Mouse (Mus musculus) kidney, adult 18-20 months (tissue): Measurements from ENCODE around the gene Washc4.

Source experiments
- DNase-seq: peaks from one replicate; pipeline ENCODE4 v3.0.0; 2021

Gene Washc4

DNA sequence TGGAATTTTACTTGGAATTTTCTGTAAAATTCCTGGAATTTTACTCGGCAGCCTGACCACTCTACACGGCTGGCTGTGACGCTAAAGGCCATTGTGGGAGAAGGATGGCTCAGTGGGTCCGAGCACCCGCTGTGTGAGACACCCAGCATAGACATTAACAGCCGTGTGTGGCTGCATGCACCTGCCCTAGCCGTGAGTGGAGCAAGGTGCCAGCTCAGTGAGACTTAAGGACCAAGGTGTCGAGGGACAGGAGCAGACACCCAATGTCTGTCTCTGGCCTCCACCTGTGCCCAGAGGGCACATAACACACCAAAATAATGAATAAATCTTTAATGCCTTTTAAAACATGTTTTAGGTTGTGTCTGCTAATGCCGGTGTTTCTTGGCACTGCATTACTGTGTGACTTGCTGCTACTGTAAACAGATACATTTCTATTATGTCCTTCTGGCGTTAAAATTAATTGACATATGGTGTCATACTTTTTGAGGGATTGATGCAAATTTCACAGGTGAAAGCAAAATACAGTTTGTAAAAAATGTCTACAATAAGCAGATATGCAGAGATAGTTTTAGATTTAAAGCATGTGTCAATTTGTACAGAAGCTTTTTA is 60.5 kb downstream of the Washc4 start:
- DNase-seq = no peak

DNA sequence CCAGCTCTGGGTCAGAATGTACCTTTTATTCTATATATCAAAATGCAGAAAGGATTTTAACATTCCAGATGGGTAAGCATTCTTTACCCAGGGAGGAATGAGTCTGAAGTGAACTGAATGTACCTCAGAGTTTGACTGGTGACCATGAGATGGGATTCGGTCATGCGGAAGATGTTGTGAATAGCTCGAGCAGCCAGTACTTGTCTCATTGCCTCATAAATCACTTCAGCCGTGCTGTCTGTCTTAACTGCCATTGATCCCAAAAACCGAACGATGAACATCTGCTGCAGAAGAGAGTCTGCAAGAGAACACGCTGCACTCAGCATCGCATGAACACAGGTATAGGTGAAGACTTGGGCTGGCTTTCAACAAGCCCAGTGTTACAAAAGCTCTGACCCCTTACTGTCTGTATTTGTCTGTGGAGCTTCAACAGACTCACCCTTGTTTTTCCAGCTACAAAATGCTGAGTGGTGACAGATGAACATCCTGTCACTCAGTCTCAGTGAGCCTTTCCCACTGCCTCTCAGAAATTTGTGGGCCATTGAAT is 62.2 kb downstream of the Washc4 start:
- DNase-seq = no peak

DNA sequence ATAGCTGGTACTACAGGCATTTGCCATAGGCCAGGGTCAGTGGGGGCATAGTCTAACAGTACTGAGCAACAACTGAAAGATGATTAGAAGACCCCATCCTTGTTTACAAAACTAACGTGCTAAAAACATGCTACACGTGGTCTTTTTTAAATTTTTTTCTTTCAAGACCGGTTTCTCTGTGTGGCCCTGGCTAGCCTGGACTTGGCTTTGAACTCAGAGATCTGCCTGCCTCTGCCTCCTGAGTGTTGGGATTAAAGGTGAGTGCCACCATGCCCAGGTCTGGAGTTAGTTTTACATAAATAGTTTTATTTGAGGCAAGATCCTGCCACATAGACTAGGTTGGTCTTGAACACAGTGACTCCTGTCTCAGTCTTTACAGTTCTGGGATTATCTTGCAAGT is 63.6 kb downstream of the Washc4 start:
- DNase-seq = no peak

DNA sequence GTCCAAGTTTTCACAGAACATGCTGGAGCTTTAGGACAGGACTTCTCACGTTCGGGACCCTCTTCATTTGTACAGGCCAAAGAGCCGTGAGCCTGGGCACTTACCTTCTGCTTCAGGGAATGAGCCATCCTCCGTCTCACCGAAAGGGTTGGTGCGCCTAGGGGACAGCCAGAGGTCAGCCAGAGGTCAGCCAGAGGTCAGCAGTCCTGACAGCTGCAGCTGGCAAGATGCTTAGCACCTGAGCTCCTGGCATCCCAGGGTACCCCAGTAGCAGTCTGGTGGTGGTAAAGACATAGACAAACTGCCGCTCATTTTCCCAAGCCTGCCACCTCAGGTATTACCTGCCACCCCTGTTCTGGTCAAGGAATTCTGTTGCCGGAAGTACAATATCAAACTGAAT is 65.0 kb downstream of the Washc4 start:
- DNase-seq = no peak

DNA sequence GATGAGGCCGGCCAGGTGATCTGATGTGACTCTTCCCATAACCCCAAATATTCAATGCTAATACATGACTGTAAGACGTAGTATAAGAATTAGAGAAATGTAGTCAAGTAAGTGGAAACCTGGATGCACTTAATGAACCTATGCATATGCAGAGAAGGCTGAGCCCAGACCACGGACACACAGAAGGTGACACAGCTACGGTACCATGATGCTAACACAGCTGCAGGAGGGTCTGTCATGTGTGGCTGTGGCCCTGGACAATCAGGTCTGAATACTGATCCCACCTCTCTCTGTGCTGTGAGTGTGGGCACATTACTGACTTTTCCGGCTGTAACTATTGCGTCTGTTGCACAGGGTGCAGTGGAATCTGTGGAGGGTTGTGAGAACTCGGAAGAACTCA is 67.0 kb downstream of the Washc4 start:
- no peak for DNase-seq

DNA sequence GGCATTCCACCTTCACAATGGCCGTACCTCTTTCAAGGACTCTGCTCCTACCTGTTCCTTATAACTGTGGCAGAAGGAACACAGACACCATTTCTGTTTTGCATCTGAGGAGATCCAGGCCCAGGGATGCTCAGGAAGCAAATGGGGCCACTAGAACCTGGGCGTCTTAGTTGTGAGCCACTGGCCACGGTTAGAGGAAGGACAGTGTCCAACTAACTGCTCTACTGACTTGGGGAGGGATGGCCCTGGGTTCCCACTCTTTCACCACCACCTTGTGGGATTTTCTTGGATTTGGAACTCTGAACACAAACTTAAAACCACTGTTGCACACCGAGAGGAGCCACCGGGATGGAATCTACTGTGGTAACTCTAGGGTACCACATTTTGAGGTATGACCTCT is 68.3 kb downstream of the Washc4 start:
- no peak for DNase-seq

DNA sequence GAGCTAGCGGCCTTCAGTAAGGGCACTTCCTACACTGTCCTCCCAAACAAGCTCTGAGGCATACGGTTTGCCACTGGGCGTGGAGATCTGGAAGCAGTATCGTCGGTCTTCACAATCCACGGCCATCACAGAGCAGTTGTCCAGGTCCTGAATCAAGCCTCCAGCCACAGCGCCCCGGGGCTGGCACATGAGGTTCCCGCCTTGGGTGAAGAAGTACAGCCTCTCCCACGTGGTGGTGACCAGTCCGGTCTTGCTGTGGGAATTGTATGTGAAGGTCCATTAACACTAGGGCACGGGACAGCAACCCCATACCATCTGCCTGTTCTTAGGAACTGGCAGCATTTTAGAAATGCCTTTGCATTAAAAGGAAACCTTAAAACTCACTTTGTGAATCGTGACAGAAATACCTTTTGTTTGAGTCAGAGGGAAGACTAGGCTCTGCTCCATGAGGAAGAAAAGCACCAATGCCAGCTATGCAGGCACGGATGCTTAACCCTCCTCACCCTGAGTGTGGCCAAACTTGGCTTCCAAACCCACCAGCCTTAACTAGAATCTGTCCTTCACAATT is 69.2 kb downstream of the Washc4 start:
- DNase-seq = no peak

DNA sequence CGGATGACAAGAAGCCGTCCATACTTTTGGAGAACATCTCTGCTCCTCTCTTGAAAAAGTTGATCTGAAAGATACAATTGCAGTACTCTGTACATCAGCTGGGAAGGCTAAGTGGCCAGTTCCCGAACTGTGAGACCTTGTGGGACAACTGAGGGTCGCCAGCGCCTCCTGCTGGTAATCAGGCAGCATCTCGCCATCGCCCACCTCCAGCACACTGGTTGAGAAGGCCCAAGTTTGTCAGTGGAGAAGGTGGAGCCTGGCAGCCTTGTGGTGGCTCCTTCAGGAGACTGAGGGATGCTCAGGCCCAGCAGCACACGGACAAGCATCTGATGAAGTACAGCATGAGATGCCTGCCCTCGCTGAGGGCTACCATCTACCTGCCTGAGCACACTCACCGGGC is 73.8 kb downstream of the Washc4 start:
- DNase-seq = peak; percentile 31

DNA sequence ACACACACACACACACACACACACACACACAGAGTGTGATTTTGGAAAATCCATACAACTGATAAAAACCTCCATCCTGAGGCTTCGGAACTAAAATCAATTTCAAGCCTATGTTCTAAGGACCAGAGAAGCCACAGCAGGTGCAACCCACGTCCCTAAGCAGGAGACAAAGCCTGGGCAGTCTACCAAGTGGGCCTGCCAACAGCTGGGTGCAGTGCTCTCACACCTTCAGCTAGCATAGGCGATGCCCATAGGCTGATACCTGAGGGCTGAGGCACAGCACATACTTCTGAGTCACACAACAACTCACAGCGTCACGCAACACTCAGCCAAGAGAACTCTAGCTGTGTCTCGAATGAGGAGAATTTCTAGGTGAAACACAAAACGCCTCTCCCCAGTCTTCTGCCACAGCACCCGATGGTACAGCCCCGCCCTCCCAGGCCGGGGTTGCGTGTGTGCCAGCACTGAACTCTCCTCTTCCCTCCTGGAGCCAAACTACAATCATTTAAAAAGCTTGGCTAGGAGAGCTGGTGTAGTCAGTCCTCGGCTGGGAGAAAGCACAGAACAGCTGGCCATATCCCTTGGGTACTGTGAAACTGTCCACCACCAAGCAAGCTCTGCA is 75.4 kb downstream of the Washc4 start:
- no peak for DNase-seq

DNA sequence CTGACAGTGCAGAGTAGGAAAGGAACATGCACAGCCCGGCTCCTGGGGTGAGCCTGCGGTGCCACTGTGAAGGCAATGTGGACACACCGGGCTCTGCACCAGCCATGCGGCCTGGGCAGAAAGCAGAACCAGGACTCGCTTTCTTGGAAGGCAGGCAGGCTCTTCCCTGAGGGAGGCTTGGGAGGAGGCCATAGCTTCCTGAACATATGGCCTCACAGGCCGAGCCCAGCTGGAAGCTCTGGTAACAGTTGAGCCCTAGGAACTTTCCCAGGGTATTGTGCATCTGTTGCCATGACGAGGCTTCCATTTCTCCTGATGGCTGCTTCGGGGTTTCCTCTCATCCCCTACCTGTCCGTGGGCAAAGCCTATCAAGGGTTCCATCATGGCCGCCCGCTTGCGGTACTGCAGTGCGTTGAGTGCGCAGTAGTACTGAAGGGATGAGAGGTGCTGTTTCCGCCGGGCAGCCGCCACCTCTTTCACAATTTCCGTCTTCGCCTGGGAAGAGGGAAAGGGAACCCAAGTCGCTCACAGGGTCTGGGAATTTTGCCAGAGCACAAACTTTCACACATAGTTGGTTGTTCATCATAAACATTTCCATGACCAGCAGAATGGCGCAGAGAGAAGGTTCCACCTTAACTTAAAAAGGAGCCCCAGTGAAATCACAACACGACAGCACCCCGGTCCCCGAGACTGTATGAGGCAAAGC is 77.0 kb downstream of the Washc4 start:
- no peak for DNase-seq

DNA sequence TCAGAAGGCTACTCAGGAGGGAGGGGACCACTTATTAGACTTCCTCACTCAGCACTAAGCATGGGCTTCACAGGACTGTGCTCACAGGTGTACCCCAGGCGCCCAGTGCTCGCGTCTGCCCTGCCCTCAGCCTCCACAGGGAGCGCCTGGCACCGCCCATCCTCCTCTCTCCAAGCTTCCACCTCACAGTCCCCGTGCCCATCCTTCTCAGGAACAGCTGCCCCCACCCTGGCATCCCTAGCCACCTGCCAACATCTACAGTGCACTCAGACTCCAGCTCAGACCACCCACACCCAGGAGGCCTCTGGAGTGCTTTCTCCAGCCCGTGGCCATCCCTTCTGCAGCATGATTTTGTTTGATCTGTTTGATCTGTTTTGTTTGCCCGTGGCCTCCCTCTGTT is 80.5 kb downstream of the Washc4 start:
- no peak for DNase-seq

DNA sequence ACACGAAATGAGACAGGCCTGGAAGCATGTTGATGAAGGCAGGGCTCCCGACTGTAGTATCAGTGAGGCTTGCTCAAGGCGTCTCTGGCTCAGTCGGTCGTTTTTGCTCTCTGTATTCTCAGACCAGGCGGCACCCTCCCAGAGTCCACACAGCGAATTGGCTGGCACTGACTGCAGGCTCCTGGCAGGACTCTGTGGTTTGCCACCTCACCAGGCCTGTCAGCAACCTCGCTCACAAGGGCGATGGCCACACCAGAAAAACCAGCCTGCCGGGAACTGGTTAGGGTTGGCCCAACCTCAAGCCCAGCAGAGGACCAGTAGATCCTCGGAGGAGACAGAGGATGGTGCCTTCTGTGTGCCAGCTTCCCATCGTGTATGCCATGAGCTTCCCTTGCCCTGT is 81.3 kb downstream of the Washc4 start:
- no peak for DNase-seq

DNA sequence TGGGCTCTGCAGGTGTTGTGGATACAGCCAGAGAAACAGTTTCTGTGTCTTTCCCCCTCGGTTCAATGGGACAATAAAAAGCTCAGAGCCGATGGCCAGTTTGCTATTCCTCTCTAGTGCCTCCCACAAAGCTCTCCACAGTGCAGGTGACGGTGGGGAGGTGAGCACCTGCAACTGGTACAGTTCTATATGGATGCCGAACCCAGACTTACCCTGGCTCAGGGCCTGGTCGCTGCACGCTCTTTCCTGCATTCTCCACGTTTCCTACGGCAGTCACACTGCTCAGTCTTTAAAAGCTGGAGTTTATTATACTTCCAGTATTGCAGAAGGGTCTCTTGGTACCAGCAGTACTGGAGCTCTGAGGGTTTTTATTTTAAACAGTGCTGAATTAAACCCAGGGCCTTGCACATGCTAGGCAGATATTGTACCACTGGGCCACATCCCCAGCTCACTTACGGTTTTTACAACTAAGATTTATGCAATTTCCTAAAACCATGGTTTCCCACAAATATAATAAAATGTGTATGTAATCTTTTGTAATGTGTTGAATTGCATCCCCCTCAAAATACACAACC is 83.6 kb downstream of the Washc4 start:
- DNase-seq = no peak

DNA sequence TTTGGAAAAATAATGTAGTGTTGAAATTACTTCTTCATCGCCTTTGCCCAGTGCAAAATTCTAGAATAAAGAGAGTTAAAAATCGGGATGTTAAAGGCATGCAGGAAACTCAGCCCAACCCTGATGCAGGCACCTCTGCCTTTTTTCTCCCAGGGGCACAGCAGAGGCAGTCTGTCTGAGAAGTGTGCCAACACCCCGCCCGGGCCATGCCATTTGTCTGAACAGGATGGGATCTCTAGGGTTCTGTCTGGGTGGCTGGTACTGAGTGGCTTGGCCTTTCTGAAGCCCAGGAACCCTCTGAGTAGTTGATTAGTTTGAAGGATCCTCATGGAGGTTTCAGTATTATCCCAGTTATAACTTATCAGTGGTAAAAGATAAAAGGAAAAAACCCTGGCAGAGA is 84.7 kb downstream of the Washc4 start:
- DNase-seq = no peak

DNA sequence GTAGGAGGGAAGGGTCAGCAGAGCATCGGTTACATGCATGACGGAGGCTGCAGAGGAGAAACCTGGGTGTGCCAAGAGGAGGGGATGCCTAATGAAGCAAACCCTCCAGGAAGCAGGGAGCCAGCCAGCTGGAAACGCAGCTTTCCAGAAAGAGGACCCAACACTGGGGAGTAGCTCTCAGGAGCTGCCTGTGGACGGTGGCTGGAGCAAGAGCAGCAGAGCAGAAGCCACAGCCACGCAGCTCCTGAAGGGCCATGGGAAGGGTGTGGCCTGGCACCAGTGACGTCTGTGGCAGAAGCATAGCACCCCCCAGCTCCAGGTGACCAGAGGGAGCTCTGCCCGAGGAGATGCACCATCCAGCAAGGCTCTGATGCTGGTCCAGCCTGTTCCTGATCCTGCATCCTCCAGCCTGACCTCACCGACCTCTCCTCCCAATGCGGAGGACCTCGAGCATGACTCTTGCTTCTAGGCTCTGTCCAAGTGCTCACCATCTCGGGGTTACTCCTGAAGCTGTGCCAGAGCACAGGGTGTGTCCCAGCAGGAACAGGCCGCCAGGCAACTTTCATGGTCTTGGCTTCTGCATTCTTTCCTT is 85.7 kb downstream of the Washc4 start:
- DNase-seq = no peak

DNA sequence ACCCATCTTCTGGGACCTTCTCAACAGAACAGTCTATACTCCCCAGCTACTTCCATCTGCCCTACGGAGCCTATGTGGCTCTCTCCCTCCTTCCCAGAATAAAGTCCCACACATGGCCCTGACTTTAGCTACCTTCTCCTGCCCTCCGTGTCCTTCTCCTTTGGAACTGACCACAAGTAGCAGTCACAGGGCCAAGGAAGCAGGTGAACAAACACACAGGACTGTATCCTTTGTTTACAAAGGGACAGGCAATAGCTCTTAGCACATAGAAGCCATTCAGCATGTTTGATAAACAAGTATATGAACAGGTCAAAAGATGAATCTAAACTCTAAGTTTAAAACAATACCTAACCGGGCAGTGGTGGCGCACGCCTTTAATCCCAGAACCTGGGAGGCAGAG is 86.3 kb downstream of the Washc4 start:
- no peak for DNase-seq

DNA sequence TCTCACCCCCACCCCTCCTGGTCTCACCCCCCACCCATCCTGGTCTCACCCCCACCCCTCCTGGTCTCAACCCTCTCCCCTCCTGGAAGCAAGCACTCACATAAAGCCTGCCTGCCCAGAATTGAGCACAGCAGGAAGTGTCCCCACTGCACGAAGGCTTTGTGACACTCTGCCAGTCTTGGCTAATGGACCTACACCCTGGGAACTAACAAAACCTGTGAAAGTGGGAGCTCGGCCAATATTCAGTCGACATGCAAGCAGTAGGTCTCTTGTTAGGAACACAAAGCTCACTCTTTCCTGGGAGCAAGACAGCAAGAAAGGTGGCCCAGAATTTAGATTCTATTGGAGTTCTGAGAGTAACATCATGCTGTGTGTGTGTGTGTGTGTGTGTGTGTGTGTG is 87.3 kb downstream of the Washc4 start:
- no peak for DNase-seq

DNA sequence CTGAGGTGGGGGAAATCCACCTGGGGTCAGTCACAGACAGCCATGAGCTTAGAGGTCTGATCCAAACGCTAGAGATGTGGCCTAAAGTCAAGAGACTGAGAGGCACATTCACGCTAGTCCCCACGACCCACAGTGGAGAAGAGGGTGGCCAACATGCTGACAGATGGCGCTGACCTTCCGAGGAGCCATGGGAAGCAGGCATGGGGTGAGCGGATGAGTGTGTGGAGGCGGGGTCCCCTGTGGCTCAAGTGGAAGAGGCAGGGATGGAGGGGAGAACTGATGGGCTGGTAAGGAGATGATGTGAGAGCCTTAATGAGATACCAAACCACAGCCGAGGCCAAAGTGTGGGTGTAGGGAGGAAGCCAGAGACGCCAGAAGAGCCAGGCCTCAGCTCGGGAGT is 88.2 kb downstream of the Washc4 start:
- no peak for DNase-seq

DNA sequence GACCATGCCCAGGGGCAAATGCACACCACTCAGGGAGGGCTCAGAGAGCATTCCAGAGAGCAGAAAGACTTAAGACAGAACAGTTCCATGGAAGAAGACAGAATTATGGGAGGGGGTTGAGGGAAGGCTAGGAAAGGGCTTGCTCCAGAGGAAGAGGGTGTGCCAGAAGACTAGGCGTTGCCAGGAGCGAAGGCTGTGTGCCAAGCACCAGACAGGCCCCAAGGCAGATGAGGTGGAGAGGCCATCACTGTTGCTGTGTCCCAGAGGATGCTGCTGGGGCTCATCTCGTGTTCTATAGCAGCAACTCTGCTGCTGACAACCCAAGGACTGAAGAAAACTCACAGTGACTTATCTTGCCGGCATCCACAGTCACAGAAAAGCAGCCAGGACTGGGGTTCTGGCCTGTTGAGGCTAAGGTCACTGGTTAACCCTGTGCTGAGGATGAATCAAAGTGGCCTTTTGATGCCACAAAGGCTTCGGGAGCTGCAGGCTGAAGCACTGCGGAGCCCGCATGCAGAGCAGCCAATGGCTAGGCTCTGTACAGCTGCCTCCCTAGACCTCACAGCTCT is 89.3 kb downstream of the Washc4 start:
- no peak for DNase-seq

DNA sequence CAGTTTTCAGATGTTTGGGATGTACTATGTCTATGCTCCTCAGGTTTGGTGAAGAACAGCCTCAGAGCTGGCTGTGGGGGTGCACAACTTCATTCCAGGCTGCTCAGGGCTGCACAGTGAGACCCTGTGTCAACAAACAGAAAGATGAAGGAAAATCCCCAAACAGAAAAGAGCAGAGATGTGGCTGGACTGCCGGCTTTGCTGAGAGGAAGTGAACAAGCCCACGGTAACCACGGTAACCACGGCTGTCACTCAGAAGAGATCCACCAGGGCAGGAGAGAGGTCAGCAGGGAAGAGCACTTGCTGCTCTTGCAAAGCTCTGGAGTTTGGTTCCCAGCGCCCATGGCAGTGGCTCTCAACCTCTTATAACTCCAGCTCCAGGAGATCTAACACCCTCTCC is 90.9 kb downstream of the Washc4 start:
- DNase-seq = no peak

DNA sequence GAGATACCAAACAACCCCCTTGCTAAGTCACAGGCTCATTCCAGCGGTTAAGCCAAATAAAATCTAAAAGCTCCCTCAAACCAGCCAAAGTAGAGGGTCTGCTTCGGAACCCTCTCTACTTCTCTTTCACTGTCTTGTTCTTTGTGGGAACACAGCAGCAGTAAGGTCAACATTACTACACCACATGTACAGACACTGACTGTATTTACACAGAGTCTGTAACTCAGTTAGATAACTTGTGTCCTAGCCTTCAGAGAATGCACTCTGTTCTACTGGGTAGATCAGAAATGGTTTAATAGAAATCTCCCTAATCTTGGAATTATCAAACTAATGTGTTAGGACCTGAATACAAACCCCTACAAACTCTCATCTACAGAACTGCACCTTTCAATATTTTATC is 92.6 kb downstream of the Washc4 start:
- DNase-seq = no peak

DNA sequence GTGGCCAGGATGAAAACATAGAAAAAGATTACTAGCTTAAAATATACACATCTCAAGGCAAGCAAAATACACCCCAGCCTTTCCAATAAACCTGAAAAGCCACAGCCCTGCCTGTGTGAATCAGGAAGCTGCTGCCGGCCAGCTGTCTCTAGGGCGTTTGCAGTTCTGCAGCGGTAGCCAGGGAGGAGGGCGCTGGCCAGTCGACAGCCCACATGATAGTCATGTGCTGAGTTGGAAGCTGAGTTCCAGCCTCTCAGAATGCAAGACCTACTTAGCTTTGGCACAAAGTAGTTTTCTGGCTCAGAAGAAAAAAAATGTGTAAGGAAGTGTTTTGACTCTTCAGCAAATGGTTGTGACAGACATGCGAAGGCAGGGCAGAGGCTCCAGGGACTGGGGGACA is 93.7 kb downstream of the Washc4 start:
- peak; percentile 83 for DNase-seq

DNA sequence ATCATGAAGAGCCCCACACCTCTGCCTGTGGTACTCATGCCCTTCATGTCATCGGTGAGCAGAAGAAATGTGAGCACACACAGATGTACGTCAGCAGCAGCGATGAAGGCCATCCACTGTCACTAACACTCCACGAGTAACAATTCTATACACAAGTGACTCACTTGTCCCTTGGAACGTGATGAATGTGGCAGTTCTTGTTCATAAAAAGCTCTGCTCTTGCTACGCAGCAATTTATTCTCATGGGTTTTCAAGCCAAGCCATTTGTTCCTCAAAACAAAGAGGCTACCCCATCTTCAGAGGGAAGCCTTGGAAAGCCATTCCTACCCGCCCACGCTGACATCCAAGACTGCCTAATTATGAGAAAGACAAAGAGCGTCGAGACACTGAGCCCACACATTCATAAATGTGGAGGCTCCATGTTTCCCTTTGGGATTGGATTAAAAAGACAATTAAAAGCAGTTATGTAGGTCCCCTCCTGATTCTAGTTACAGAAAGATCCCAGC is 96.4 kb downstream of the Washc4 start:
- no peak for DNase-seq
